Mouse (Mus musculus) G1E (cell line): ENCODE measurements at regions not wholly inside any gene's neighbourhood (a gene's known extent, or its start where the extent isn't known, plus 50 kb on each side); places are given as distances from the start of the nearest gene placed in this dataset.

ENCODE experiments used
- CTCF ChIP-seq: IDR thresholded peaks from 2 replicates; pipeline ENCODE4 v1.5.1; 2012; ENCODE audit warnings: low read depth, low read length, inconsistent platforms, mixed read lengths
- POLR2AphosphoS5 ChIP-seq: IDR thresholded peaks from 2 replicates; pipeline ENCODE4 v1.6.1; 2012; ENCODE audit warnings: low read depth, low read length, inconsistent platforms; ENCODE audit not compliant: insufficient replicate concordance

DNA sequence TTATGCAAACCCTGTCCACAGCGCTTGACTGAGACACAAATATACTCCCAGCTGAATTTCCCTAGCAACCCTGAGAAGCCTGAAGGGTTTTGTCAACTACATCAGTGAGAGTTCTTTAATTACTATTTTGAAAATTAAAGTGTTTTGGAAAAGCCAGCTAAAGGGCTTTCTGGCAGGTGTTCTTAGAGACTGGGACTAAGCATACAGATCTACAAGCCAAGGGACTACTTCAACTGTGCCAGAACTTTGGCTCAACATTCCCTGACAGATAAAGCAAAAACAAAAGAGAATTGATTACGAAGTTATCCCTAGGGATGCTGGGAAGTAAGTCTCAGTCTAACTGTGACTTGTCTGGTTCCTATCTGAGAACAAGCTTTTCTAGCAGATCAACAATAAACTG, 213.4 kb upstream of the Mkln1 start:
- TF ChIP-seq CTCF (no peak), POLR2AphosphoS5 (no peak)
